Mouse (Mus musculus): Measurements from ENCODE around the gene Gm17349. TPM values are rescaled to one million over a fixed set of nuclear protein-coding genes. Genes with fewer than 3 reads are reported as not detected.

Gene Gm17349
- total and polyA plus RNA-seq, 2 experiments from 2014 or later: not detected

DNA sequence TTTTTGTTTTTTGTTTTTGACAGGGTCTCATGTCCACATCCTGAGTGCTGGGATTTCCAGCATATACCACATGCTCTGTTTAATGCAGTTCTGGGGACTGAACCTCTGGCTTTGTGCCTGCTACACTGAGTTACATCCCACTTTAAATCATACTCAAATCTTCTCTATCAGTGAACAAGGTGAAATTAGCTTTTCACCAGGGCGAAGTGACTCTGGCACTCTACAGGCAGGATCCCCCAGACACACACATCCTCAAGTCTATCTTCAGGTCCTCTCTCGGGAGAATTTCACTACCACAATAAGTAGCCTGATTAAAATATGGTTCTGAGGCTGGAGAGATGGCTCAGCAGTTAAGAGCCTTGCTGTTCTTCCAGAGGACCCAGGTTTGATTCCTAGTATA, 21.3 kb upstream of the Gm17349 start:
- H3K9me3 ChIP-seq (ENCODE audit: low read length): no peaks in the 10 kb centered on the region
- H3K4me1 ChIP-seq (ENCODE audit: insufficient read depth, low read length): peaks cover 3% of the 10 kb centered on the region
- no peak for ATAC-seq (ENCODE audit: low FRiP score)
- H3K36me3 ChIP-seq (ENCODE audit: insufficient read depth, low read length): peaks cover 9% of the 10 kb centered on the region; the same call in 1 of the 2 replicates
- peak overlapping the region; percentile 92 for H3K4me3 ChIP-seq (ENCODE audit: low read depth, low read length)
- no peak overlapping the region for H3K9ac ChIP-seq (replicated peaks; ENCODE audit: low read length, poor library complexity, severe bottlenecking)
- no peaks in the 10 kb centered on the region for H3K27me3 ChIP-seq (ENCODE audit: insufficient read depth, low read length)
- DNase-seq (ENCODE audit: low spot score): no peak
- no peak for TF ChIP-seq CTCF (IDR thresholded peaks at IDR 0.05)
- H3K4me2 ChIP-seq (ENCODE audit: low read depth, low read length, poor library complexity, severe bottlenecking): peak overlapping the region; percentile 87
- 87% methylated on average over 2 of the region's 2 CpGs for WGBS
- no peak overlapping the region for H3K27ac ChIP-seq (ENCODE audit: low read depth, low read length)

DNA sequence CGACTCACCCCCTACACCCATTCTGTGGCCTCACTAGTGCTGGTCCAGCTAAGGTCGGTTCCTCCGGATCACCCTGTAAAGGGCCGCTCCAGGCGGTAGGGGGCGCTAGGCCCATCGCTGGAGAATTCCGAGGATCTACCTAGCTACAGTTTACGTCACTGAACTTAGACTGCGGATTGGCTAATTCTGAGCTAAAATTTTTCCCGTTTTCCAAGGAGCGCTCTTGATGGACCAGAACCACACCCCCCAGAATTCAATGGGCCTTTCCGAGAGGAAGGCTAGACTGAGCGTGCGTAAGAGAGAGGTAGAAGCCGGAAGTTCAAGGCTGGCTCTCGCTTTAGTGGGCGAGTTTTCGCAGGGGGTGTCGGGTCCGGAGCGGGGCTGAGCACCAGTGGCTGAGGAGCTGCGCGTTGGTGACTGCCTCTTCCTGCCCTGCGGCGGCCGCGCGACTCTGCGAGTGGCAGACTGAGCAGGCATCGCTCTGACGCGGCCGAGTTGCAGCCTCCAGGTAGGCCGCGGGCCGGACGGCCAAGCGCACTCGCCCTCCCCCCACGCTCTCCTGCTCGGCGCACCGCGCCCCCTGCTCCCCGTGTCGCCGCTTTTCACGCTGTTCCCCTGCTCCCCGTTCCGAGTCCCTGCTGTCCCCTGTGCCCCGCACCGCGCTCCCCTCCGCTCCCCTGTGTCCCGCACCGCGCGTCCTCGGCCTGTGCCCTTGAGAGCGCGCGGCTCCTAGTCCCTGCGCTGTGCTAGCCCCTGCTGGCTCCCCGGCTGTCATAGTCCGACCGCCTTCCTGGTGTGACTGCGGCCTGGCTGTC, 20.3 kb upstream of the Gm17349 start, which contains the start of gene Cox14:
Cox14 (plus strand) TSS at position 278 of the 815 bp plus-strand sequence.
- TF ChIP-seq CTCF (IDR thresholded peaks at IDR 0.05): peak; percentile 97
- Histone ChIP-seq H3K36me3 (ENCODE audit: insufficient read depth, low read length) (peaks cover 11% of the 10 kb centered on the region; the same call in 1 of the 2 replicates), H3K9me3 (ENCODE audit: low read length) (no peaks in the 10 kb centered on the region), H3K4me3 (ENCODE audit: low read depth, low read length) (peak within 1 kb of the TSS; percentile 92), H3K27ac (ENCODE audit: low read depth, low read length) (peak within 1 kb of the TSS; percentile 89), H3K4me2 (ENCODE audit: low read depth, low read length, poor library complexity, severe bottlenecking) (peak within 1 kb of the TSS; percentile 87), H3K9ac (replicated peaks; ENCODE audit: low read length, poor library complexity, severe bottlenecking) (peak within 1 kb of the TSS; percentile 93), H3K4me1 (ENCODE audit: insufficient read depth, low read length) (peaks cover 3% of the 10 kb centered on the region), H3K27me3 (ENCODE audit: insufficient read depth, low read length) (no peaks in the 10 kb centered on the region)
- DNase-seq (ENCODE audit: low spot score) (peak; percentile 100), ATAC-seq (ENCODE audit: low FRiP score) (peak; percentile 94)
- WGBS: under 1% methylated on average over 55 of the region's 68 CpGs

DNA sequence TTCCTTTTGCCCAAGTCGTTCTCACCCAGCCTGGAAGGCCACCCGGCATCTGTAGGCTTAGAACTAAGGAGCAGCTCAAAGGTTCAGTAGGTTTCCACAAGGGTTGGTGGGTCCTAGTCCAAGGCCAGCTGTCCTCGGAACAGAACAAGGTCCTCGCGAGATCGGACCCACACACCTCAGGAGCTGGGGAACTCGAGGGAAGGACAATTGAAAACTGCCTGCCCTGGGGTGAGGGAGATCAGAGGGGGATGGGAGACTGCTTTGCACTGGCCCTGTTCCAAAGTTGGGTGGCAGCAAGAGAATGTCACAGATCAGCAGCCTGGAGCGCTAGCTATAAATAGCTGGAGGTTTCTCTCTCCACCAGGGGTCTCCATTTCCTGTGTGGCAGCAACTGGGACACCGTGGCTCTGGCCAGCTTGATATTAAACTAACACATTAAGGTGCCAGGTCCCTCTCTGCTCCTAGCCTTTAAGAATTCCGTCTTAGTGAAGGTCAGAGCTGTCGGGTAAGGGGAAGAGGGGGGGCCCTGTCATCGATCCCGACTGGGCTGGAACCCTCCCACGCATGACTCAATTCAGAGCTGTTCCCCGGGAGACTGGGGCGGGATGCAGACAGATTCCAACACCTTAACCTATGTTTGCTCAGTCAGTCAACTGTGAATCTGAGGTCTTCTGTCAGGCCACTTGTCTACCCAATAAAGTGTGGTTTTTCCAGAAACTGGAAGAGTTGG, 19.2 kb upstream of the Gm17349 start:
- Histone ChIP-seq H3K4me1 (ENCODE audit: insufficient read depth, low read length) (peaks cover 3% of the 10 kb centered on the region), H3K36me3 (ENCODE audit: insufficient read depth, low read length) (peaks cover 14% of the 10 kb centered on the region; the same call in 1 of the 2 replicates), H3K9ac (replicated peaks; ENCODE audit: low read length, poor library complexity, severe bottlenecking) (peak overlapping the region; percentile 48), H3K27me3 (ENCODE audit: insufficient read depth, low read length) (no peaks in the 10 kb centered on the region), H3K27ac (ENCODE audit: low read depth, low read length) (peak overlapping the region; percentile 62), H3K9me3 (ENCODE audit: low read length) (no peaks in the 10 kb centered on the region), H3K4me2 (ENCODE audit: low read depth, low read length, poor library complexity, severe bottlenecking) (peak overlapping the region; percentile 87), H3K4me3 (ENCODE audit: low read depth, low read length) (peak overlapping the region; percentile 92)
- peak; percentile 82 for TF ChIP-seq CTCF (IDR thresholded peaks at IDR 0.05)
- 7% methylated on average over 16 of the region's 16 CpGs for WGBS
- DNase-seq (ENCODE audit: low spot score): peak; percentile 86
- ATAC-seq (ENCODE audit: low FRiP score): peak; percentile 17; the same call in 1 of the 2 replicates

DNA sequence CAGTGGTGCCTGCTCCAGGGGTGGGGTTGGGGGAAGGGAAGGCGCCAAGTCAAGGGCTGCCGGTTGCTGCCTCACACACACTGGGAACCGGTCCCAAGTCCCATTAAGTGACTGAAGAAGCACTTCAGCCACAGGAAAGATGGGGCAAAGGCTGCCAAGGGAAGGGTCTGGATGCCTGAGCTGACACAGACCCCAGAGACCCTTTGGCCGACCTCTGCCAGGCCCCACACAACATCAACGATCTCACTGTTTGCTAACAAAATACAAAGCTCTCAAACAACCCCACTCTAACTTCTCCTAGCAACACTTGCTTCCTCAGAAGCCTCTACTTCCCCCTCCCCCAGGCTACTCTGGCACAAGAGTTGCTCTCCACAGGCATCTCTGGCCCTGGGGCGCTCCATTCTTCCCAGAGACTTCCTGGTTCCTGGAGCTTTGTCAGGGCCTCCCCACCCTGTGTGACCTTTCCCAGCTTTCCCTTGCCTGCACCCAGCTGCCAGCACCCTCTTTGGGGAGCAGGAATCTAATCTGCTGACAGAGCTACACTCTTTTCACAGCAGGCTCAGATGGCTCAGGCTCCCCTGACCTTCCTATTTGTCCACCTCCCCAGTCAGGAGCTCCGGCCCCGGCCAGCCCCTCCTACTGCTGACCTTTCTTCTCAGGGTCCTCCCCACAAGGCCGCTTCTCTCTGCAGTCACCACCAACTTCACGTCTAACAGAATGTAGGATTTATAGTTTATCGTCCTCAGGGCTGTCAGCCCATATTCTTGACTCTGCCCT, 18.4 kb upstream of the Gm17349 start:
- H3K9me3 ChIP-seq (ENCODE audit: low read length): no peaks in the 10 kb centered on the region
- H3K27me3 ChIP-seq (ENCODE audit: insufficient read depth, low read length): no peaks in the 10 kb centered on the region
- WGBS: 21% methylated on average over 11 of the region's 11 CpGs
- H3K4me1 ChIP-seq (ENCODE audit: insufficient read depth, low read length): peaks cover 3% of the 10 kb centered on the region
- peak overlapping the region; percentile 62 for H3K27ac ChIP-seq (ENCODE audit: low read depth, low read length)
- peak overlapping the region; percentile 87 for H3K4me2 ChIP-seq (ENCODE audit: low read depth, low read length, poor library complexity, severe bottlenecking)
- no peak overlapping the region for H3K9ac ChIP-seq (replicated peaks; ENCODE audit: low read length, poor library complexity, severe bottlenecking)
- H3K4me3 ChIP-seq (ENCODE audit: low read depth, low read length): no peak overlapping the region
- ATAC-seq (ENCODE audit: low FRiP score): no peak
- TF ChIP-seq CTCF (IDR thresholded peaks at IDR 0.05): no peak
- peak; percentile 51 for DNase-seq (ENCODE audit: low spot score)
- H3K36me3 ChIP-seq (ENCODE audit: insufficient read depth, low read length): peaks cover 14% of the 10 kb centered on the region; the same call in 1 of the 2 replicates

DNA sequence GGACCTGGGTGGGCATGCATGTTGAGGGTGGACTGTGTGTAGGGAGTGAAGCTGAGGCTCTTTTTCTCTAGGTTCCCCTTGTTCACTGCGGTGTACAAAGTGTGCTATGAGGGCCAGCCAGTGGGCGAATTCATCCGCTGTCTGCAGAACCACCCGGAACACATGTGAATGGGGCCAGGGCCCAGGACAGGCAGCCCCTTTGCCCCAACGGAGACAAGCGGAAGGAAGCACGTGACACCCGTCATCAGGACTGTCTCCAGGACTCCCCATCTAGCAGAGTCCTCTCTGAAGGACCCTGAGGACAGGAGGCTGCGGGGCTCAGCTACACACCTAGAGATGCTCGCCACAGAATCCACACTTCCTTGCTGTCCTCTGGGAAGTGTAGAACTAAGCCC, 17.8 kb upstream of the Gm17349 start:
- Histone ChIP-seq H3K27me3 (ENCODE audit: insufficient read depth, low read length) (no peaks in the 10 kb centered on the region), H3K4me3 (ENCODE audit: low read depth, low read length) (no peak overlapping the region), H3K4me2 (ENCODE audit: low read depth, low read length, poor library complexity, severe bottlenecking) (no peak overlapping the region), H3K27ac (ENCODE audit: low read depth, low read length) (no peak overlapping the region), H3K9me3 (ENCODE audit: low read length) (no peaks in the 10 kb centered on the region), H3K9ac (replicated peaks; ENCODE audit: low read length, poor library complexity, severe bottlenecking) (no peak overlapping the region), H3K36me3 (ENCODE audit: insufficient read depth, low read length) (peaks cover 14% of the 10 kb centered on the region; the same call in 1 of the 2 replicates), H3K4me1 (ENCODE audit: insufficient read depth, low read length) (peaks cover 3% of the 10 kb centered on the region)
- WGBS: 54% methylated on average over 10 of the region's 10 CpGs
- TF ChIP-seq CTCF (IDR thresholded peaks at IDR 0.05): no peak
- DNase-seq (ENCODE audit: low spot score) (no peak), ATAC-seq (ENCODE audit: low FRiP score) (no peak)

Measured in midbrain, postnatal 0 days (tissue).